Mouse (Mus musculus): ENCODE results near the gene Layn. TPM values are rescaled to one million over a fixed set of nuclear protein-coding genes. Genes with fewer than 3 reads are reported as not detected.

The Layn gene
- 3.5 and 5.1 TPM in 2 replicates for polyA plus RNA-seq (2016; fragmentation: Nextera tagmentation; extraction: Ambion mirVana)

- Histone ChIP-seq H3K36me3 (no peaks in the 10 kb centered on the region), H3K27me3 (0 out of 2 replicates have a peak, but pooled peaks cover 3% of the 10 kb centered on the region), H3K4me2 (replicated peaks) (peak within 1 kb of the TSS; percentile 78), H3K9me3 (no peaks in the 10 kb centered on the region), H3K4me1 (peaks cover 8% of the 10 kb centered on the region; the same call in 1 of the 2 replicates), H3K4me3 (peak within 1 kb of the TSS; percentile 45), H3K27ac (no peak within 1 kb of the TSS; the same call in 1 of the 2 replicates), H3K9ac (peak within 1 kb of the TSS; percentile 43)
- WGBS = under 1% methylated on average over 14 of the region's 14 CpGs
- peak; percentile 96 for ATAC-seq (ENCODE audit: insufficient number of reproducible peaks, insufficient read depth, low FRiP score, low TSS enrichment)
Observed at GRCm38 (mm10) chr9:51076979-51077315, at the start of gene Layn. TSS of gene Layn (minus strand) at chr9:51077094.

DNA sequence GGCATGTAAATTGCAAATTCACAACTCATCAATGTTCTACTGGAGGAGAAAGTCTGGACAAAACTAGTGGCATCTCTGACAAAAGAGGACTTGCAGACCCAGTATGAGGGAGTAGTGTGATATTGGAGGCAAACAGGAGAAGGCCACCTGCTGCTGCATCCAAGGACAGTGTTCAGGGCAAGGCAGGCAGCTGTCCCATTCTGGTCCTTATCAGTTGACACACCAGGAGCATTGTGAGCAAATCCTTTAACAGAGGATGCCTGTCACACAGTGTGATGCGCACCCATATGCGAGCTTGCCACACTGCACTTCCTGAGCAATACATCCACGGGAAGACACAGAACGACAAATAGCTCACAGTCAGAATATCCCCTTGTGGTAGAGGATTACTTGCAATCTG is 37.9 kb upstream of the Layn start:
- Histone ChIP-seq H3K36me3 (no peaks in the 10 kb centered on the region), H3K4me3 (no peak overlapping the region), H3K27me3 (no peaks in the 10 kb centered on the region), H3K27ac (no peak overlapping the region), H3K9ac (no peak overlapping the region), H3K4me1 (no peaks in the 10 kb centered on the region), H3K4me2 (replicated peaks) (no peak overlapping the region), H3K9me3 (no peaks in the 10 kb centered on the region)
- ATAC-seq (ENCODE audit: insufficient number of reproducible peaks, insufficient read depth, low FRiP score, low TSS enrichment) = no peak
- 71% methylated on average over 4 of the region's 4 CpGs for WGBS

GRCm38 (mm10) chr9:51105751-51106150 is 28.9 kb upstream of the Layn start:
- Histone ChIP-seq H3K27me3 (no peaks in the 10 kb centered on the region; the same call in none of the 2 replicates), H3K4me3 (no peak overlapping the region), H3K36me3 (no peaks in the 10 kb centered on the region), H3K9ac (no peak overlapping the region), H3K27ac (no peak overlapping the region), H3K4me2 (replicated peaks) (no peak overlapping the region), H3K9me3 (no peaks in the 10 kb centered on the region), H3K4me1 (peaks cover 7% of the 10 kb centered on the region; the same call in 1 of the 2 replicates)
- ATAC-seq (ENCODE audit: insufficient number of reproducible peaks, insufficient read depth, low FRiP score, low TSS enrichment) = no peak
- 76% methylated on average over 2 of the region's 2 CpGs for WGBS

GRCm38 (mm10) chr9:51103808-51104514 is 27.1 kb upstream of the Layn start:
- Histone ChIP-seq H3K4me1 (peaks cover 7% of the 10 kb centered on the region; the same call in 1 of the 2 replicates), H3K27ac (no peak overlapping the region; the same call in 1 of the 2 replicates), H3K9ac (peak overlapping the region; percentile 68), H3K4me2 (replicated peaks) (peak overlapping the region; percentile 100), H3K9me3 (no peaks in the 10 kb centered on the region), H3K36me3 (no peaks in the 10 kb centered on the region), H3K4me3 (peak overlapping the region; percentile 57), H3K27me3 (peaks cover 5% of the 10 kb centered on the region)
- 12% methylated on average over 30 of the region's 30 CpGs for WGBS
- 0 out of 2 replicates have a peak, but pooled peaks have one; percentile 52 for ATAC-seq (ENCODE audit: insufficient number of reproducible peaks, insufficient read depth, low FRiP score, low TSS enrichment)

GRCm38 (mm10) chr9:51102963-51103807 is 26.3 kb upstream of the Layn start:
- Histone ChIP-seq H3K9ac (peak overlapping the region; percentile 68), H3K36me3 (no peaks in the 10 kb centered on the region), H3K27ac (no peak overlapping the region), H3K4me3 (peak overlapping the region; percentile 57), H3K9me3 (no peaks in the 10 kb centered on the region), H3K4me2 (replicated peaks) (peak overlapping the region; percentile 100), H3K4me1 (peaks cover 7% of the 10 kb centered on the region; the same call in 1 of the 2 replicates), H3K27me3 (peaks cover 5% of the 10 kb centered on the region)
- peak; percentile 52; the same call in 1 of the 2 replicates for ATAC-seq (ENCODE audit: insufficient number of reproducible peaks, insufficient read depth, low FRiP score, low TSS enrichment)
- 2% methylated on average over 43 of the region's 44 CpGs for WGBS

- no peaks in the 10 kb centered on the region for H3K36me3 ChIP-seq
- peak within 1 kb of the TSS; percentile 100 for H3K4me2 ChIP-seq (replicated peaks)
- peaks cover 7% of the 10 kb centered on the region; the same call in 1 of the 2 replicates for H3K4me1 ChIP-seq
- H3K27ac ChIP-seq = no peak within 1 kb of the TSS
- 8% methylated on average over 27 of the region's 27 CpGs for WGBS
- peak within 1 kb of the TSS; percentile 26 for H3K4me3 ChIP-seq
- no peak within 1 kb of the TSS for H3K9ac ChIP-seq
- peaks cover 5% of the 10 kb centered on the region for H3K27me3 ChIP-seq
- ATAC-seq (ENCODE audit: insufficient number of reproducible peaks, insufficient read depth, low FRiP score, low TSS enrichment) = no peak
- H3K9me3 ChIP-seq = no peaks in the 10 kb centered on the region
Observed at GRCm38 (mm10) chr9:51101756-51102425, 25.0 kb upstream of the Layn start, which contains the start of gene 4833427G06Rik. TSS of gene 4833427G06Rik (minus strand) at chr9:51102078.

- Histone ChIP-seq H3K4me2 (replicated peaks) (no peak overlapping the region), H3K27me3 (peaks cover 5% of the 10 kb centered on the region), H3K9ac (no peak overlapping the region), H3K4me3 (no peak overlapping the region), H3K9me3 (no peaks in the 10 kb centered on the region), H3K36me3 (no peaks in the 10 kb centered on the region), H3K4me1 (no peaks in the 10 kb centered on the region), H3K27ac (no peak overlapping the region)
- no peak for ATAC-seq (ENCODE audit: insufficient number of reproducible peaks, insufficient read depth, low FRiP score, low TSS enrichment)
- 78% methylated on average over 2 of the region's 2 CpGs for WGBS
Observed at GRCm38 (mm10) chr9:51096306-51096705, 19.4 kb upstream of the Layn start.

GRCm38 (mm10) chr9:51093697-51094096 is 16.8 kb upstream of the Layn start:
- no peaks in the 10 kb centered on the region for H3K27me3 ChIP-seq
- H3K9me3 ChIP-seq = no peaks in the 10 kb centered on the region
- no peak overlapping the region for H3K4me3 ChIP-seq
- ATAC-seq (ENCODE audit: insufficient number of reproducible peaks, insufficient read depth, low FRiP score, low TSS enrichment) = no peak
- 82% methylated on average over 5 of the region's 5 CpGs for WGBS
- no peak overlapping the region for H3K4me2 ChIP-seq (replicated peaks)
- H3K4me1 ChIP-seq = no peaks in the 10 kb centered on the region
- H3K36me3 ChIP-seq = no peaks in the 10 kb centered on the region
- H3K27ac ChIP-seq = no peak overlapping the region
- H3K9ac ChIP-seq = no peak overlapping the region

- WGBS = 78% methylated on average over 5 of the region's 5 CpGs
- H3K4me3 ChIP-seq = no peak overlapping the region
- H3K36me3 ChIP-seq = no peaks in the 10 kb centered on the region
- H3K9ac ChIP-seq = no peak overlapping the region
- ATAC-seq (ENCODE audit: insufficient number of reproducible peaks, insufficient read depth, low FRiP score, low TSS enrichment) = no peak
- H3K4me2 ChIP-seq (replicated peaks) = no peak overlapping the region
- no peaks in the 10 kb centered on the region for H3K27me3 ChIP-seq
- no peak overlapping the region for H3K27ac ChIP-seq
- no peaks in the 10 kb centered on the region for H3K9me3 ChIP-seq
- peaks cover 3% of the 10 kb centered on the region; the same call in 1 of the 2 replicates for H3K4me1 ChIP-seq
Observed at GRCm38 (mm10) chr9:51081614-51082013, 4.7 kb upstream of the Layn start.

- H3K4me1 ChIP-seq = peaks cover 8% of the 10 kb centered on the region; the same call in 1 of the 2 replicates
- H3K27me3 ChIP-seq = 0 out of 2 replicates have a peak, but pooled peaks cover 3% of the 10 kb centered on the region
- peak overlapping the region; percentile 78 for H3K4me2 ChIP-seq (replicated peaks)
- H3K9me3 ChIP-seq = no peaks in the 10 kb centered on the region
- H3K36me3 ChIP-seq = no peaks in the 10 kb centered on the region
- H3K27ac ChIP-seq = no peak overlapping the region; the same call in 1 of the 2 replicates
- peak; percentile 24; the same call in 1 of the 2 replicates for ATAC-seq (ENCODE audit: insufficient number of reproducible peaks, insufficient read depth, low FRiP score, low TSS enrichment)
- under 1% methylated on average over 17 of the region's 17 CpGs for WGBS
- H3K4me3 ChIP-seq = peak overlapping the region; percentile 45
- H3K9ac ChIP-seq = peak overlapping the region; percentile 43
Observed at GRCm38 (mm10) chr9:51076300-51076978, 455 bp downstream of the Layn start.

Measured in embryonic facial prominence, embryonic 12.5 days (tissue).